Comparison of ENCODE assay signal across 13 mouse cellular contexts in the genomic region with DNA sequence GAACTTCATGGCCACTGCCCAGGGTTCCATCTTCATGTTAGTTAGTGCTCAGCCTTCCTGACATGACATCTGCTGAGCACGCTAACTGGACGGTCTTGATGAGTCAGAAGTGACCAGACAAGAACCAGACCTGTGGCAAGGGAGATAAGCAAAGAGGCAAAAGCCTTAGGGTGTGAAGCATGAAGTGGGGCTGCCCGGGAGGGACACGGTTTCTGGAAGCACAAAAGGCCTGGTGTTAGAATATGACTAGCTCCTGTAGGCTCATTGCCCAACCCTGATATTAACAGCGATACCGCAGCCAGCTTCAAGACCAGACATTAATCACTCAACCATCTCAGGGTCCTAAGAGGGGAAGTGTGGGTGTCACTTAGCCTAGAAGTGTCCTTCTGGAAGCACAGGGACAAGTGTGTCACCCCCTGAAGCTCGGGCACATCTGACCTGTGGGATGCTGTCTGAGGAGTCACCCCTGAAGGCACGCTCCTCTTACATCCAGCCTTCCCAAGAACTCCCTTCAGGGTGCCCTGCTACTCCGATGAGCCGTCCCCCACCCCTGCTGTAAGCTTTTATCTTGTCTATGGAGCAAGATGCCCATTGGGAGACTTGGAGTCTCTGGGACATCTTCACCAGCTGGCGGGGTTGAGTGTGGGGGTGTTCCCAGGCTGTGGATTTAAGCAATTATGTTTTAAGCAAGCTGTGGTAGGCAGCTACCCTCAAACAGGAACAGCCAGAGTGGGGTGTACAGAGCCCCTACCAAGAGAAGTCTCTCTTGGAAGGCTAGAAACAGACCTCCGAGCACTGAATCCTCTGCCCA. TPM values are rescaled to one million over a fixed set of nuclear protein-coding genes. Genes with fewer than 3 reads are reported as not detected.
DNase-seq lines count a peak whose midpoint lies in the region; ATAC-seq and TF ChIP-seq lines count a peak whose summit lies in the region.
"Had no signal": no experiment of that assay in that cellular context is flagged by ENCODE, and none has a peak within 500 bp of the region (broad histone marks: within the 10 kb centered on the region; RNA-seq: fewer than 3 reads in every experiment).

No protein-coding gene starts in this region.

- ATAC-seq in common myeloid progenitor, adult 5-6 weeks (replicated peaks; ENCODE audit: low read depth, poor library complexity, severe bottlenecking), result 0 out of 2 replicates have a peak, but pooled peaks have one; percentile 6
- peak; percentile 23; the same call in 1 of the 2 replicates for ATAC-seq in megakaryocyte, adult 5-6 weeks (ENCODE audit: poor library complexity, severe bottlenecking)

- no peak for TF ChIP-seq POLR2A in kidney, adult 2 months (IDR thresholded peaks at IDR 0.05; ENCODE audit: low read depth, low read length)

- TF ChIP-seq CTCF in kidney, adult 2 months (conservative IDR thresholded peaks at IDR 0.05; ENCODE audit: insufficient read depth, insufficient read length, low read depth, low read length), result no peak

- peak; percentile 38 to 72 for DNase-seq in adrenal gland, adult (ENCODE audit: inconsistent age in 2 of 2, low spot score in 1 of 2)
- DNase-seq in adrenal gland, postnatal 25 days, result no peak
- peak; percentile 3 to 8 for DNase-seq in kidney, postnatal 4 days
- DNase-seq in kidney, adult 2 months, result no peak
- no peak for DNase-seq in frontal cortex, postnatal 14 days (ENCODE audit: low spot score in 2 of 2)
- no peak for DNase-seq in right cerebral cortex, postnatal 14 days
- DNase-seq: cerebellum, adult 11-12 months; kidney, adult 18-20 months had no signal

- H3K27ac ChIP-seq in kidney, adult 2 months (ENCODE audit: insufficient read depth, low read depth, low read length), result no peak overlapping the region
- H3K27ac ChIP-seq: embryonic facial prominence, embryonic 15.5 days; heart, embryonic 15.5 days; left cerebral cortex, adult 2 months had no signal

- no peaks in the 10 kb centered on the region for H3K36me3 ChIP-seq in kidney, adult 2 months (ENCODE audit: control insufficient read depth, insufficient read depth, low read length)
- H3K36me3 ChIP-seq: embryonic facial prominence, embryonic 15.5 days; heart, embryonic 15.5 days had no signal

- H3K4me3 ChIP-seq in kidney, adult 2 months (ENCODE audit: insufficient read depth, low read depth, low read length), result no peak overlapping the region
- H3K4me3 ChIP-seq: embryonic facial prominence, embryonic 15.5 days; heart, embryonic 15.5 days; left cerebral cortex, adult 2 months had no signal

- 87% methylated on average over 12 of the region's 12 CpGs for WGBS in kidney, adult 2 months

- H3K4me1 ChIP-seq in kidney, adult 2 months (ENCODE audit: control insufficient read depth, insufficient read depth, low read length), result peaks cover 31% of the 10 kb centered on the region

- no peaks in the 10 kb centered on the region for H3K27me3 ChIP-seq in kidney, adult 2 months (replicated peaks; ENCODE audit: control insufficient read depth, insufficient read depth, low read length)
- H3K27me3 ChIP-seq: heart, embryonic 15.5 days had no signal

RNA-seq across cellular contexts. Expression of gene Zfp36l2, which starts 34.6 kb away (rescaled TPM):
- total RNA-seq in adrenal gland, postnatal 25 days (2021), result 52.0 and 56.5 TPM in 2 replicates
- polyA plus RNA-seq in kidney, adult 2 months (2012; rRNA removed), result 34.3 and 45.8 TPM in 2 replicates
- total RNA-seq in common myeloid progenitor, adult 5-6 weeks (2017), result 197 and 277 TPM in 2 replicates
- total RNA-seq in megakaryocyte, adult 5-6 weeks (2015), result 316 and 357 TPM in 2 replicates
- total RNA-seq in megakaryocyte, adult 5-6 weeks (2017), result 121 and 168 TPM in 2 replicates

Comparison
In these comparisons a context has a peak if more than half of its experiments do, and no peak if none do; other contexts are left out.
1. DNase-seq: peak in adrenal gland, adult (2 of 2) and kidney, postnatal 4 days (2 of 2); none in adrenal gland, postnatal 25 days (single experiment), kidney, adult 2 months (single experiment), frontal cortex, postnatal 14 days (0 of 2) and right cerebral cortex, postnatal 14 days (single experiment).